Mouse (Mus musculus): ENCODE results near the gene Gm20449. TPM values are rescaled to one million over a fixed set of nuclear protein-coding genes. Genes with fewer than 3 reads are reported as not detected.
"Not testable (repeated sequence)": the region's sequence is repeated elsewhere in the genome, so short reads cannot be mapped to it uniquely, and the experiment has no call there.

The Gm20449 gene
- polyA plus RNA-seq, 1 experiment from 2014 or later = 0.20 TPM

DNA sequence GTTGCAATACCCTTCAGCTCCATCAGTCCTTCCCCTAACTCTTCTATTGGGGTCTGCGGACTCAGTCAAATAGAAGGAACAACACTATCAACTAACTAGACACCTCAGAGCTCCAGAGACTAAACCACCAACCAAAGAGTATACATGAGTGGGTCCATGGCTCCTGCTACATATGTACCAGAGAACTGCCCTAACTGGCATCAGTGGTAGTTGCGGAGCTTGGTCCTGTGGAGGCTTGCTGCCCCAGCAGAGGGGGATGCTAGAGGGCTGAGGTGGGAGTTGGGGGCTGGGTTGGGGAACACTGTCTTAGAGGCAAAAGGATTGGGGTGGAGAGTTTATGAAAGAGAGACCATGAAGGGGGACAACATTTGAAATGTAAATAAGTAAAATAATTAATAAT lies 1.3 kb downstream of the Gm20449 start:
- H3K4me3 ChIP-seq (ENCODE audit: control insufficient read depth in 1 of 2, insufficient read depth in 1 of 2, low read depth in 1 of 2, low read length in 2 of 2) = no peak overlapping the region
- peaks cover 5% of the 10 kb centered on the region; the same call in 1 of the 2 replicates for H3K36me3 ChIP-seq (ENCODE audit: control insufficient read depth, insufficient read depth, low read length)
- ATAC-seq (ENCODE audit: insufficient number of reproducible peaks, insufficient read depth, low FRiP score, low read depth) = no peak
- no peaks in the 10 kb centered on the region for H3K4me1 ChIP-seq (ENCODE audit: control insufficient read depth in 2 of 2, insufficient read depth in 2 of 2, low read length in 2 of 2)
- H3K27ac ChIP-seq (replicated peaks in 1 of 2; ENCODE audit: control insufficient read depth in 1 of 2, insufficient read depth in 1 of 2, low read depth in 2 of 2, low read length in 2 of 2) = no peak overlapping the region
- no peaks in the 10 kb centered on the region for H3K27me3 ChIP-seq (ENCODE audit: control insufficient read depth, insufficient read depth, low read length)
- no peak overlapping the region for H3K9ac ChIP-seq (ENCODE audit: low read length)
- no peak overlapping the region for H3K4me2 ChIP-seq (ENCODE audit: low read length)
- 93% methylated on average over 2 of the region's 2 CpGs for WGBS
- H3K9me3 ChIP-seq (ENCODE audit: control insufficient read depth, low read length) = 0 out of 2 replicates have a peak, but pooled peaks cover 5% of the 10 kb centered on the region

- H3K36me3 ChIP-seq (ENCODE audit: control insufficient read depth, insufficient read depth, low read length) = no peaks in the 10 kb centered on the region
- WGBS = 10% methylated on average over 10 of the region's 10 CpGs
- H3K4me3 ChIP-seq (ENCODE audit: control insufficient read depth in 1 of 2, insufficient read depth in 1 of 2, low read depth in 1 of 2, low read length in 2 of 2) = no peak overlapping the region
- H3K9ac ChIP-seq (ENCODE audit: low read length) = no peak overlapping the region
- no peak overlapping the region for H3K4me2 ChIP-seq (ENCODE audit: low read length)
- H3K27ac ChIP-seq (replicated peaks in 1 of 2; ENCODE audit: control insufficient read depth in 1 of 2, insufficient read depth in 1 of 2, low read depth in 2 of 2, low read length in 2 of 2) = no peak overlapping the region
- ATAC-seq (ENCODE audit: insufficient number of reproducible peaks, insufficient read depth, low FRiP score, low read depth) = no peak
- no peaks in the 10 kb centered on the region for H3K4me1 ChIP-seq (ENCODE audit: control insufficient read depth in 2 of 2, insufficient read depth in 2 of 2, low read length in 2 of 2)
- H3K9me3 ChIP-seq (ENCODE audit: control insufficient read depth, low read length) = peaks cover 10% of the 10 kb centered on the region; the same call in 1 of the 2 replicates
- no peaks in the 10 kb centered on the region for H3K27me3 ChIP-seq (ENCODE audit: control insufficient read depth, insufficient read depth, low read length)
Observed at GRCm38 (mm10) chr7:41451864-41452263, 47.4 kb downstream of the Gm20449 start.

DNA sequence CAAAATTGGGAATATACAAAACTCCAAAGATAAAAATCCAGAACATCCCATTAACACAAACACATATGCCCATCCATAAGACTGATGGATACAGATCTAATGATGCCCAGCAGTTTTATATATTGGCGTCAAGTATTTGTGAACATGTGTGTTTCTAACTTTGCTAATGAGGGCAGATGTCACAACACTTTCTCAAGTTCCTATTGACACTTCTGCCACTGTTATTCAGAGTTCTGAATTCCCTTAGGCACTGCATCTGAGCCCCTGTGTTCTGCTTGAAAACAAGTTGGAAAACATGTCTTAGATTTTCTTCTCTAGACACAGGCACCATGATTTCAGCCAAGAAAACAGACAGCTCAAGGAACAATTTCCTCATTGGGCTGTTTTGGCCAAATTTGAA lies 50.6 kb downstream of the Gm20449 start, which contains the start of gene Vmn2r57:
Gene Vmn2r57 (minus strand): TSS at position 101 of the 400 bp plus-strand sequence.
- not testable (repeated sequence) for H3K27ac ChIP-seq (replicated peaks in 1 of 2; ENCODE audit: control insufficient read depth in 1 of 2, insufficient read depth in 1 of 2, low read depth in 2 of 2, low read length in 2 of 2); H3K4me3 ChIP-seq (ENCODE audit: control insufficient read depth in 1 of 2, insufficient read depth in 1 of 2, low read depth in 1 of 2, low read length in 2 of 2); H3K27me3 ChIP-seq (ENCODE audit: control insufficient read depth, insufficient read depth, low read length); H3K36me3 ChIP-seq (ENCODE audit: control insufficient read depth, insufficient read depth, low read length); H3K9ac ChIP-seq (ENCODE audit: low read length); H3K9me3 ChIP-seq (ENCODE audit: control insufficient read depth, low read length); ATAC-seq (ENCODE audit: insufficient number of reproducible peaks, insufficient read depth, low FRiP score, low read depth); H3K4me2 ChIP-seq (ENCODE audit: low read length); H3K4me1 ChIP-seq (ENCODE audit: control insufficient read depth in 2 of 2, insufficient read depth in 2 of 2, low read length in 2 of 2)
- 67% methylated on average over 1 of the region's 1 CpGs for WGBS

DNA sequence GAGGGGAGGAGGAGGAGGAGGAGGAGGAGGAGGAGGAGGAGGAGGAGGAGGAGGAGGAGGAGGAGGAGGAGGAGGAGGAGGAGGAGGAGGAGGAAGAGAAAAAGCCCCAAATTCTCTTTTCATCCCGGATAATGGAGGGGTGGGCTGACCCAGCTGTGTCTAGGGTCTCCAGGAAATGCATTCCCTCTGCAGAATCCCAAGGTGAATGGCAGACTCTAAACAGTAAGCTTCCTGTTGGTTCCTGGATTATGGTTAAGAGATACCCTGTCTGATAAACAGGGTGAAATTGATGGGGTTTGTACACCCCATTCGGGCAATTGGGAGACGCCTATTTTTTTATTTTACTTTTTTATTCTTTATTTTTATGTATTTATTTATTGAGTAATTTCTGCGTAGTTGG lies 105.1 kb downstream of the Gm20449 start:
- Histone ChIP-seq H3K4me3 (ENCODE audit: control insufficient read depth in 1 of 2, insufficient read depth in 1 of 2, low read depth in 1 of 2, low read length in 2 of 2) (no peak overlapping the region), H3K36me3 (ENCODE audit: control insufficient read depth, insufficient read depth, low read length) (no peaks in the 10 kb centered on the region), H3K27me3 (ENCODE audit: control insufficient read depth, insufficient read depth, low read length) (no peaks in the 10 kb centered on the region), H3K9me3 (ENCODE audit: control insufficient read depth, low read length) (no peaks in the 10 kb centered on the region), H3K9ac (ENCODE audit: low read length) (no peak overlapping the region), H3K4me1 (ENCODE audit: control insufficient read depth in 2 of 2, insufficient read depth in 2 of 2, low read length in 2 of 2) (no peaks in the 10 kb centered on the region), H3K27ac (replicated peaks in 1 of 2; ENCODE audit: control insufficient read depth in 1 of 2, insufficient read depth in 1 of 2, low read depth in 2 of 2, low read length in 2 of 2) (no peak overlapping the region), H3K4me2 (ENCODE audit: low read length) (no peak overlapping the region)
- 77% methylated on average over 4 of the region's 4 CpGs for WGBS
- no peak for ATAC-seq (ENCODE audit: insufficient number of reproducible peaks, insufficient read depth, low FRiP score, low read depth)

DNA sequence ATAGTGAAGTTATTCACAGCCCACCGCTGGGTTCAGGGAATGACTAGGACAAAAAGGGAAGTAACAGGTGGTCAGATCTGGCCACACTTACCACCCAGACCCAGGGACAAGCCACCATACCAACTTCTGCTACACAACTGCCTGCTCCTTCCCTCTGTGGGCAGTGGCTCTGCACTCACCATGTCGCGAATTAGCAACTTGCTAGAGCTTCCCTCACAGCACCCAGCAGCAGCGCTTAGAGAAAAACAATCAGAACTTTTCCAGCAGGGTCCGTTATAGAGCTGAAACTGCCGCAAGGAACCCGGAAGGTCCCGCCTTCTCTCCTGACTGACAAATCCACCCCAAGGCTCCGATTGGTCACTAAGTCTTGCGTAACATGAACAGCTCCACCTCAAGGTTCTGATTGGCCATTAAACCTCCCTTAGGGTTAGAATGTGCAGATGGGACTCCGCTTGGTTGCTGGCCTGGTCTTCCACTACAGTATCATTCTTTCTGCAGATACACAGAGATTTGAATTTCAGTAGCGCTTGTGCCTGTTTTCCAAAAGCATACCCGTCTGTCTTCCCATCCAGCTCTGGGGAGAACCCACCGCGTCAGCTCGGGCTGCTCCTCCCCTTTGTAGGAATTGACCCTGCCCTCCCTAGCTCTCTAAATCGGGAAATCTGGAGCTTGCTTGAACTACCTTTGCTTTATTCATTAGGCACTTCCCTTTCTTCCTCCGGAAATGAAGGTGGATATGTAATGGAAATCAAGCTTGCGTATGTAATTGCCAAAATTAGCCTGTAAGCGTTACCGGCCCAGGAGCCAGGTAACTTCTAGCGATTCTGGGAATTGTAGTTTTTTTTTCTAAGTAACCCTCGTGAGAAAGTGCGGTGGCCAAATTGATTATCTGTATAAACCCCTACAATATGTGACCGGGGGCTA lies 105.9 kb downstream of the Gm20449 start, which contains the start of gene AI987944:
Gene AI987944 (minus strand): TSS at position 332 of the 924 bp plus-strand sequence.
- WGBS = under 1% methylated on average over 25 of the region's 25 CpGs
- peak within 1 kb of the TSS; percentile 71 for H3K4me2 ChIP-seq (ENCODE audit: low read length)
- H3K36me3 ChIP-seq (ENCODE audit: control insufficient read depth, insufficient read depth, low read length) = no peaks in the 10 kb centered on the region
- ATAC-seq (ENCODE audit: insufficient number of reproducible peaks, insufficient read depth, low FRiP score, low read depth) = peak; percentile 98
- peak within 1 kb of the TSS; percentile 70 to 76 for H3K27ac ChIP-seq (replicated peaks in 1 of 2; ENCODE audit: control insufficient read depth in 1 of 2, insufficient read depth in 1 of 2, low read depth in 2 of 2, low read length in 2 of 2)
- no peaks in the 10 kb centered on the region for H3K4me1 ChIP-seq (ENCODE audit: control insufficient read depth in 2 of 2, insufficient read depth in 2 of 2, low read length in 2 of 2)
- H3K9ac ChIP-seq (ENCODE audit: low read length) = peak within 1 kb of the TSS; percentile 82
- peak within 1 kb of the TSS; percentile 59 to 68 for H3K4me3 ChIP-seq (ENCODE audit: control insufficient read depth in 1 of 2, insufficient read depth in 1 of 2, low read depth in 1 of 2, low read length in 2 of 2)
- H3K9me3 ChIP-seq (ENCODE audit: control insufficient read depth, low read length) = no peaks in the 10 kb centered on the region
- H3K27me3 ChIP-seq (ENCODE audit: control insufficient read depth, insufficient read depth, low read length) = no peaks in the 10 kb centered on the region

Other genes with a start within 250 kb of the Gm20449 start
- 10.5 and 11.9 TPM in 2 replicates for gene AI987944, start 106.0 kb downstream of the Gm20449 start, polyA plus RNA-seq (2014; fragmentation: Nextera tagmentation; extraction: Ambion mirVana)
- gene Vmn2r57, start 50.7 kb downstream of the Gm20449 start, polyA plus RNA-seq (2014; fragmentation: Nextera tagmentation; extraction: Ambion mirVana) = 0.12 and 0.19 TPM in 2 replicates
- gene AW146154, start 473 bp upstream of the Gm20449 start, polyA plus RNA-seq (2014; fragmentation: Nextera tagmentation; extraction: Ambion mirVana) = 6.3 and 7.1 TPM in 2 replicates
- 0.13 TPM in 1 of 2 replicates, not detected in the other for gene Gm6871, start 74.2 kb upstream of the Gm20449 start, polyA plus RNA-seq (2014; fragmentation: Nextera tagmentation; extraction: Ambion mirVana)
- 6.4 and 7.6 TPM in 2 replicates for gene 2610021A01Rik, start 99.8 kb upstream of the Gm20449 start, polyA plus RNA-seq (2014; fragmentation: Nextera tagmentation; extraction: Ambion mirVana)
- gene Zfp788, start 133.8 kb upstream of the Gm20449 start, polyA plus RNA-seq (2014; fragmentation: Nextera tagmentation; extraction: Ambion mirVana) = 6.8 and 7.7 TPM in 2 replicates

Measured in heart, embryonic 14.5 days (tissue).